Mouse (Mus musculus) neural tube, embryonic 14.5 days (tissue): Measurements from ENCODE around the gene Gm43720. TPM values are rescaled to one million over a fixed set of nuclear protein-coding genes. Genes with fewer than 3 reads are reported as not detected.
"Not testable (repeated sequence)": the region's sequence is repeated elsewhere in the genome, so short reads cannot be mapped to it uniquely, and the experiment has no call there.

ENCODE experiments used
- ATAC-seq: fragments of 200-750 bp; cut with Nextera tagmentation; 2 replicates; pipeline ENCODE4 v1.8.0; 2017; ENCODE audit warnings: low read depth, mild to moderate bottlenecking, moderate TSS enrichment, moderate library complexity
- H3K27ac ChIP-seq: fragments of 300-500 bp; sonication (generic); 2 replicates; pipeline ENCODE4 v1.5.1; 2014; ENCODE audit warnings: low read depth, mild to moderate bottlenecking, control low read depth, low read length, moderate library complexity, mixed read lengths
- H3K27me3 ChIP-seq: fragments of 300-500 bp; sonication (generic); 2 replicates; pipeline ENCODE4 v1.6.1; 2014; ENCODE audit warnings: low read length; ENCODE audit not compliant: control insufficient read depth, insufficient read depth
- H3K36me3 ChIP-seq: fragments of 300-500 bp; sonication (generic); 2 replicates; pipeline ENCODE4 v1.6.1; 2014; ENCODE audit warnings: low read length, mixed read lengths; ENCODE audit not compliant: control insufficient read depth, insufficient read depth
- H3K4me1 ChIP-seq: fragments of 300-500 bp; sonication (generic); 2 replicates; pipeline ENCODE4 v1.6.1; 2014; ENCODE audit warnings: low read length; ENCODE audit not compliant: control insufficient read depth, insufficient read depth
- H3K4me2 ChIP-seq: fragments of 300-500 bp; sonication (generic); 2 replicates; pipeline ENCODE4 v1.6.1; 2014; ENCODE audit warnings: mild to moderate bottlenecking, low read depth, low read length, control low read depth
- H3K4me3 ChIP-seq: fragments of 300-500 bp; sonication (generic); 2 replicates; pipeline ENCODE4 v1.5.1; 2014; ENCODE audit warnings: low read depth, low read length, control low read depth, mixed read lengths
- H3K9ac ChIP-seq: fragments of 300-500 bp; sonication (generic); replicated peaks from 2 replicates; pipeline ENCODE4 v1.6.1; 2014; ENCODE audit warnings: low read depth, mild to moderate bottlenecking, control low read depth, low read length, mixed read lengths
- H3K9me3 ChIP-seq: fragments of 300-500 bp; sonication (generic); 2 replicates; pipeline ENCODE4 v1.6.1; 2016; ENCODE audit warnings: low read length; ENCODE audit not compliant: control insufficient read depth
- WGBS: fragments of 180-500 bp; shearing (Covaris S2); extraction: QIAGEN DNeasy Blood & Tissue Kit; methylation state at CpG from one replicate; pipeline ENCODE4 v1.1.7; 2014; 5-methylcytosine and 5-hydroxymethylcytosine counted together
- polyA plus RNA-seq: library from polyadenylated mRNA; unstranded; fragments of >200 nt; fragmentation: Nextera tagmentation; extraction: Ambion mirVana; gene quantifications from 2 replicates; pipeline ENCODE4 v1.2.1, GENCODE M21; 2014

Gene Gm43720
- polyA plus RNA-seq, 1 experiment from 2014 or later = 0.11 TPM

- Histone ChIP-seq H3K4me3 (no peak overlapping the region), H3K4me2 (no peak overlapping the region), H3K9me3 (no peaks in the 10 kb centered on the region), H3K27me3 (no peaks in the 10 kb centered on the region), H3K9ac (no peak overlapping the region), H3K27ac (no peak overlapping the region), H3K4me1 (no peaks in the 10 kb centered on the region), H3K36me3 (no peaks in the 10 kb centered on the region)
- ATAC-seq = no peak
- 91% methylated on average over 3 of the region's 3 CpGs for WGBS
Measured at GRCm38 (mm10) chr5:138229511-138229910, 50.2 kb downstream of the Gm43720 start.

- Histone ChIP-seq H3K4me2 (no peak overlapping the region), H3K27ac (no peak overlapping the region), H3K4me3 (no peak overlapping the region), H3K9me3 (no peaks in the 10 kb centered on the region), H3K9ac (no peak overlapping the region), H3K4me1 (no peaks in the 10 kb centered on the region), H3K27me3 (no peaks in the 10 kb centered on the region), H3K36me3 (no peaks in the 10 kb centered on the region)
- no peak for ATAC-seq
- 64% methylated on average over 3 of the region's 3 CpGs for WGBS
Measured at GRCm38 (mm10) chr5:138228026-138228425, 51.7 kb downstream of the Gm43720 start.

GRCm38 (mm10) chr5:138227367-138227766, 52.4 kb downstream of the Gm43720 start:
- H3K4me3 ChIP-seq = no peak overlapping the region
- H3K9me3 ChIP-seq = no peaks in the 10 kb centered on the region
- ATAC-seq = no peak
- no peak overlapping the region for H3K27ac ChIP-seq
- no peaks in the 10 kb centered on the region for H3K27me3 ChIP-seq
- H3K9ac ChIP-seq = no peak overlapping the region
- H3K36me3 ChIP-seq = no peaks in the 10 kb centered on the region
- 79% methylated on average over 2 of the region's 2 CpGs for WGBS
- no peaks in the 10 kb centered on the region for H3K4me1 ChIP-seq
- H3K4me2 ChIP-seq = no peak overlapping the region

DNA sequence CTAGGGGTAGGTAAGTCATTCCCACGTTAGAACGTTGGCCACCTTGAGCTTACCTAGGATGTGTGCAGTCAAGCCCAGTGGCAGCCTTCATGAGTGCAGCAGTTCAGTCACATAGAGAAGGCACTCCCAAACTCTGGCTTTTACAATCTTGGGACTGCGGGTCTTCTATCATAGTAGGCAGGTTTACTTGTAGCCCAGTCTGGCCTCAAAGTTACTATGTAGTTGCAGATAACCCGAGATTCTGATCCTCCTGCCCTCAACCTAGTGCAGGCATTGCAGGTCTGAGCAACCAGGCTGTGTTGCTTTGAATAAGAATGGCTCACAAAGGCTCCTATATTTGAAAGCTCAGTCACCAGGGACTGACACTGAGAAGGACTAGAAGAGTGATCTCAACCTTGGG, 53.3 kb downstream of the Gm43720 start:
- Histone ChIP-seq H3K27ac (no peak overlapping the region), H3K9ac (no peak overlapping the region), H3K9me3 (no peaks in the 10 kb centered on the region), H3K4me3 (no peak overlapping the region), H3K27me3 (no peaks in the 10 kb centered on the region), H3K4me1 (no peaks in the 10 kb centered on the region), H3K36me3 (no peaks in the 10 kb centered on the region), H3K4me2 (no peak overlapping the region)
- WGBS = 84% methylated on average over 4 of the region's 4 CpGs
- ATAC-seq = no peak

DNA sequence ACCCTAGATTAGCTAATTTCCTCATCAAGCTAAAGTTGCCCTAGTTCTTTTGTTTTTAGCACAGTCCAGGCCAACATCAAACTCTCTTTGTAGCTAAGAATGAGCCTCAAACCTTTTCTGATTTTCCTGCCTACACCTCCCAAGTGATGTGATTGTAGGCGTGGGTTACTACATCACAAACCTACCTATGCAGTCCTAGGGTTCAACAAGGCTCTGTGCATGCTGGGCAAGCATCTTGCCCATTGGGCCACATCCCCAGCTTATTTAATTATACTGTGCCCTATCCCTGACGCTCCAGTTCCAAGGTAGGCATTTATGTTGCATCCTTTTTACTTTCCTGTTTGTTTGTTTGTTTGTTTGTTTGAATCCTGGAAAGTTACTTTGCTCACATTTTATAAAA, 54.1 kb downstream of the Gm43720 start, which contains the start of gene Nxpe5:
Nxpe5 (plus strand) TSS at position 199 of the 400 bp plus-strand sequence.
- no peak for ATAC-seq
- no peaks in the 10 kb centered on the region for H3K4me1 ChIP-seq
- no peaks in the 10 kb centered on the region for H3K9me3 ChIP-seq
- H3K4me2 ChIP-seq = no peak within 1 kb of the TSS
- no peak within 1 kb of the TSS for H3K4me3 ChIP-seq
- no peak within 1 kb of the TSS for H3K9ac ChIP-seq
- 64% methylated on average over 2 of the region's 2 CpGs for WGBS
- no peak within 1 kb of the TSS for H3K27ac ChIP-seq
- no peaks in the 10 kb centered on the region for H3K36me3 ChIP-seq
- H3K27me3 ChIP-seq = no peaks in the 10 kb centered on the region

GRCm38 (mm10) chr5:138223287-138223686, 56.5 kb downstream of the Gm43720 start:
- no peak overlapping the region for H3K9ac ChIP-seq
- H3K36me3 ChIP-seq = no peaks in the 10 kb centered on the region
- no peaks in the 10 kb centered on the region for H3K4me1 ChIP-seq
- WGBS = 65% methylated on average over 3 of the region's 3 CpGs
- H3K4me3 ChIP-seq = no peak overlapping the region
- no peak overlapping the region for H3K4me2 ChIP-seq
- H3K27me3 ChIP-seq = no peaks in the 10 kb centered on the region
- H3K9me3 ChIP-seq = no peaks in the 10 kb centered on the region
- no peak overlapping the region for H3K27ac ChIP-seq
- no peak for ATAC-seq

- Histone ChIP-seq H3K27me3 (no peaks in the 10 kb centered on the region), H3K36me3 (no peaks in the 10 kb centered on the region), H3K4me2 (no peak overlapping the region), H3K4me3 (no peak overlapping the region), H3K4me1 (no peaks in the 10 kb centered on the region), H3K9ac (no peak overlapping the region), H3K27ac (no peak overlapping the region), H3K9me3 (no peaks in the 10 kb centered on the region)
- WGBS = 26% methylated on average over 4 of the region's 4 CpGs
- ATAC-seq = no peak
Measured at GRCm38 (mm10) chr5:138222111-138222510, 57.6 kb downstream of the Gm43720 start.

- no peaks in the 10 kb centered on the region for H3K36me3 ChIP-seq
- no peaks in the 10 kb centered on the region for H3K4me1 ChIP-seq
- H3K27ac ChIP-seq = no peak overlapping the region
- no peak overlapping the region for H3K4me3 ChIP-seq
- 68% methylated on average over 2 of the region's 2 CpGs for WGBS
- H3K9ac ChIP-seq = no peak overlapping the region
- H3K9me3 ChIP-seq = no peaks in the 10 kb centered on the region
- no peak overlapping the region for H3K4me2 ChIP-seq
- H3K27me3 ChIP-seq = no peaks in the 10 kb centered on the region
- no peak for ATAC-seq
Measured at GRCm38 (mm10) chr5:138219864-138220263, 59.9 kb downstream of the Gm43720 start.

DNA sequence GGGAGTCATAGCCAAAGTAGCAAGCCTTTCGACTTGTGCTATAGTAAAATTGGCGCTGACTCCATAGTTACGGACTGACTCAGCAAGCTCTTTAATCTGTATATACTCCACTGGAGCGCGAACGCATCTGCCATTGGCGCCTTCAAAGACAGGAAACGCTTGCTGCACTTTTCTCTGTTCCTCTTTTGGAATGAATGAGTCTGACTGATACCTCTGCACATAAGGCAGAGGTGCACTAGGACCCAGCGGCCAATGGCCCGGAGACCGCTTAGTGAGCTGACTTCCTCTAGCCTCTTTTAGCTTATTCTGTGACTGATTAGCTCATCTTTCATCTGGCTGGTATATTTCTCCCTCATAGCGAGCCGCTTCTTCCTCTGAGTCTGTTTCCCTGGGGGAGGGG, 63.1 kb downstream of the Gm43720 start:
- not testable (repeated sequence) for H3K9ac ChIP-seq, H3K9me3 ChIP-seq, H3K27me3 ChIP-seq, H3K4me3 ChIP-seq, H3K36me3 ChIP-seq, H3K27ac ChIP-seq, H3K4me1 ChIP-seq, H3K4me2 ChIP-seq, ATAC-seq
- 97% methylated on average over 13 of the region's 13 CpGs for WGBS
